Mouse (Mus musculus) layer of hippocampus, adult 18-20 months (tissue): ENCODE measurements around the gene Srms. TPM values are rescaled to one million over a fixed set of nuclear protein-coding genes. Genes with fewer than 3 reads are reported as not detected.
A peak's percentile ranks its signal among the peaks of the same experiment; 100 is the strongest.
"Not testable (repeated sequence)": the region's sequence is repeated elsewhere in the genome, so short reads cannot be mapped to it uniquely, and the experiment has no call there.

Experiments used
- DNase-seq, 2 experiments: peaks; one replicate each; pipeline ENCODE4 v3.0.0; 2022; ENCODE audit warnings: low spot score in 2 of 2
- total RNA-seq, 2 experiments: library from RNA; stranded (reverse); gene quantifications; 2 replicates each; pipeline ENCODE4 v1.2.3; 2021

Gene Srms
- total RNA-seq, 2 experiments from 2014 or later: 0.15 to 0.40 TPM

DNA sequence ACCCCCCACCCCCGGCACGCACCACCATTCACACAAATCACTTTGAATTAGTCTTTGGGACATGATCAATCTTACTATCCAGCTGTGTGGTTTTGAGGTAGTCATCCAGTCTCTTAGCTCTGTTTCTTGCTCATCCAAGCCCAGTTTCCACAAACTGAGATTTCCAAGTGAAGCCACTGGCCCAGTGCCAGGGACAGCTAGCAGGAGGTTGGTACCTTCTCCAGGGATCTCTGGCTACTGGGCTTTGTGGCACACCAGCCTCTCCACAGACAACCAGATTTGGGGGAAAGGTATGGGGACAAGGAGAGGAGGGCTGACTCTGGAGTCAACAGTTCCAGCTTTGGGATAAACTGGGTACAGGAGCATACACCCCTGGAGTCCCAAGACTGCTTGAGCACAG lies 7.4 kb upstream of the Srms start:
- DNase-seq: no peak

DNA sequence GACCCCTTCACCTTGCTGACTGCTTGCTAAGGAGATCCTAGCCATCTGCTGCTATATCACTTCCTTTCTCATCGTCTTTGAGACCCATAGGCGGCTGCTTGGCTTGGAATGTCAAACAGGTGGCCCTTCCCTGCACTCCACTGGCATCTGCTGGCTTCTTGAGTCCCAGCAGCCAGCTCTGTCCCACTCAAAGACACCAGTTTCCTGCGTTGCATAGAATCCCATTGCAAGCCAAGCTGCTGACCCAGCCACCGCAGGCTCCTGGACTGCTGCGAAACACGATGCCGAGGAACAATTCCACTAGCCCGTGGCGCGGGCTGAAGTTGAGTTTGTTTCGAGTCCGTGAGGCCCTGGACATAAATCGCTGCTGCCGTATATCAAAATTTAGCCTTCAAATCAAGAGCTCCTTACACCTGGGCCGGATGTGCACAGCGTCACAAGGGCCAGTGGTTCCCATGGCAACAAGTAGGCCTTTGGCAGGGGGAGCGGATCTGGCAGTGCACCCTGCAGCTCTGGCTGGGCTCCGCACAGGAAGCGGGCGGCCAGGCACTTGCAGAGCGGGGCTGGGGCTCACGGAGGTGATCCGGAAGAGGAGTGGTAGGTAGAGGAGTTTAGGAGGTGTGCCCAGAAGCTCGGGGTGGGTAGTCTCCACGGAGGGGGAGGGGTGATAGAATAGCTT lies 6.7 kb upstream of the Srms start, which contains the start of gene Fndc11:
TSS of gene Fndc11 (plus strand) at position 476 of the 679 bp plus-strand sequence.
- DNase-seq: peak; percentile 32 to 62

DNA sequence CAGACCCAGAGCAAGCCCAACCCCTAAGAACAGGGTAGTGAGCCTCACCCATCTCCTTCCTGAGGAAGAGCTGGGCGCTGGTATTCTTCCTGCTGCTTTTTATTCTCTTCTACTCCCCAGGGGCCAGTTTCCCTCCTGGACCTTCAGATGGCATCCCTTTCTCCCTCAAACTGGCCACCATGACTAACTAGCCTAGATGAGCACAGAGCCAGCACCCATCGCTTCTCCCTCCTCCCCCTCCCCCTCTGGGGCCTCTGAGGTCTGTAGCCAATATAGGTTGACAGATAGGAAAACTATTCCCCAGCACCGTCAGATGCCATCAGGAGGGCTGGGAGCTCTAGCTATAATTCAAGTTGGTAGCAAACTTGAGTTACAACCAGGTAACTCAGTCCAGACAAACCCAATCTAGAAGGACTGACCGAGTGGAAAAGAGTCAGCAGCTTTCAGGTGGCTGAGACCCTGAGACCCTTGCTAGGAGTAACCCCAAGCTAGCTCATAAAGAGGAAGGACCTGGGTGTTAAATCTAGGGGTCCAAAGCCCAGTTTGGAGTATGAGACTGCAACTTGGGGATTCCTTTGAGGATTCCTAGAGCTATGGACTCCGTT lies 6.0 kb upstream of the Srms start:
- no peak for DNase-seq

DNA sequence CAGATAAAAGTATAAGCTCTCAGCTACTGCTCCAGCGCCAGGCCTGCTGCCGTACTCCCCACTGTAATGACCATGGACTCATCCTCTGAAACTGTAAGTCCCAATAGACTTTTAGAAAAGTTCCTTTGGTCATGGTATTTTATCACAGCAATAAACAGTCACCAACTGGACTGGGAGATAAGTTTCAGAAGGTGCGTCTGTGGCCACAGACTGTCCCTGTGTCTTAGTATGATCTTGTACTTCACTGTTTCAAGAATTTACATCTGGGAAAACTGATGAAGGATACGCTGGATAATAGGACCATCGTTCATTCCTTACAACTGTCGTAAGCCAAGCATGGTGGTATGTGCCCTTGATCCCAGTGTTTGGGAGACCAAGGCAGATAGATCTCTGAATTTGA lies 3.1 kb upstream of the Srms start:
- DNase-seq: no peak

DNA sequence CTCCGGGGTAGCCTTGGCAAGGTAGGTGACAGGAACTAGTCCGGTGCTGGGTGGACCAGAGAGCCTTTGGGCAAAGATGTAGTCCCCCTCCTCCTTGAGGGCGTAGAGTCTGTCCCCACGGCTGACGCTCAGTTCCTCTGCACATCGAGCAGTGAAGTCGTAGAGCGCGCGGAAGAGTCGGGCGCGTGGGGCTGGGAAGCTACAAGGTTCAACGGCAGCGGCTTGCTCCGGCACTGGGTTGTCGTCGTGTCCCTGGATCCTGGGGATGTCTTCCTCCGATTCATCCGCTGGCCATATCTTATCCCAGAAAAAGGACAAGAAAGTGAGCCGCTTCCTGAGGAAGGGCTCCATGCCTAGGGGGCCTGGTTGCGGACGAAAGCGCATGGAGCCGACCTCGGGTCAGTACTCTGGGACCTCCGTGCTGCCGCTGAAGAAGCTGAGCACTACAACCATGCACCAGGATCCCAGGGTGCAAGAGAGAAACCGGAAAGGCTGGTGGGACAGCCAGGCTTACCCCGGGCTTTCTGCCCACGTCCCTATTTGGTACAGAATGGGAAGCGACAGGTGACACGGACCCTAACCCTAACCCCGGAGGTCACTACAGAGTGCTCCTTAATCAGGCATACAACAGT lies 480 bp downstream of the Srms start:
- no peak for DNase-seq

DNA sequence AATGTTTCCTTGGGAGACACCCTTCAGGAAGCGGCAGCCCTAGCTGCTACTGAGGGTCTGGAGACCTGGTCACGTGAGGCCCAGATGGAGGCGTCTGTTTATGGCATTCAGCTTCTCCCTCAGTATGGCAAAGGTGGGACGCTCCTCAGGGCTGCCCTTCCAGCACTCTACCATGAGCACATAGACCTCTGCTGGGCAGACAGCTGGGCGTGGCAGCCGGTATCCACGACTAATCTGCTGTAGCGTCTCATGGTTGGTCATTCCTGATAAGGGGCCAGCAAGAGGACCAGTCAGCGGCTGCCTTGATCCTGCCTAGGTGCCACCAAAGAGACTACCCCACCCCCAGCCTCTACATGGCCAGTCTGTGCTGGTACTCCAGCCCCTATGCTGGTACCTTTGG lies 6.9 kb downstream of the Srms start:
- no peak for DNase-seq

DNA sequence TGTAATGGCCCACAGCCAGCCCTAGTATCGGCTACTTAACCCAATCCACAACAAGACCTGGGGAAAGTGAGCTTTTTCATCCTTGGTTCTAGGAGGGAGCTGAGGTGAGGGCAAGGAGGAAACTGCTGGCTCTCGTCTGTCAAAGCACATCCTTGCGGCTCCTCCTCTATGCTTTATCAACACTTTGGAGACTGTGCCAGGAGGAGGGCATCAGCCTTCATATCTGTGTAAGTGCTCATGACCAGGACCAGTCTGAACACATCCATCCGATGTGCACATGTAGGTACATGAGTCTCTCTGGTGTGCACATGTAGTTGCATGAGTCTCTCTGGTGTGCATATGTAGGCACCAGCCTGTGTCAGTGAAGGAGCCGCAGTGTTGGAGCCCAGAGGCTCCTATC lies 7.3 kb downstream of the Srms start:
- no peak for DNase-seq

DNA sequence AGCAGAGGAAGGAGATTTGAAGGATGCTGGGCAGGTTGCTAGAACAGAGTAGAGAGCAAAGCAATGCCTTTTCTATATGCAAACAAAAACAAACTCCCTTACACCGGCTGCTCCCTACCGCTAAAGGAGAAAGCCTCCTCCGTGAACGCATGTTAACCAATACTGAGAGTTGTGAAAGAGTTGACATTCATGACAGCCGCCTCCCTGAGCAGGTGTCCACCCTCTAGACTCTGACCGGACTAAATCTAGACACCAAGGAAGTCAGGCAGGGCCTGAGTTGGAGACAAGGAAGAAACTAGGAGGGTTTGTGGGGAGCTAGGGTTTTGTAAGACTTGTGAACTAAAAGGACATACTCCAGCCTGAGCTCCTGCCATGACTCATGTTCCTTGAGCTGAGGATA lies 10.1 kb downstream of the Srms start:
- no peak for DNase-seq

DNA sequence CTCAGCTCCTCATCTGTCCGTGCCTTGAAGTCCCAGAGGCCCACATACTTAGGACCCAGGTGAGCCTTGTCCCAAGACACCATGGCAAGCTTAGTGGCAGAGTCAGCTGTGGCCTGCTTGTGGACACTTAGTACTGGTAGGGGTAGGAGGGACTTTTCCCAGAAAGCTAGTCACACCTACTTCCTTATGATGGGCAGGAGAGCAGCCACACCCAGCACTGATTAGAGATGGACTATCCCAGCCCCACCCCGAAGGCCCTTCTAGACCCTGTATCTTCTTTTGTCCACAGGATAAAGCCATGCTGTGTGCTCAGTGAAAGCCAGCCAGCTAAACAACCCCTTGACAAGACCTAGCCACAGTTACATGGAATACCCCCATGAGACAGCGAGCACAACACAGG lies 10.6 kb downstream of the Srms start, which contains the start of gene Ptk6:
TSS of gene Ptk6 (minus strand) at position 368 of the 400 bp plus-strand sequence.
- no peak for DNase-seq

DNA sequence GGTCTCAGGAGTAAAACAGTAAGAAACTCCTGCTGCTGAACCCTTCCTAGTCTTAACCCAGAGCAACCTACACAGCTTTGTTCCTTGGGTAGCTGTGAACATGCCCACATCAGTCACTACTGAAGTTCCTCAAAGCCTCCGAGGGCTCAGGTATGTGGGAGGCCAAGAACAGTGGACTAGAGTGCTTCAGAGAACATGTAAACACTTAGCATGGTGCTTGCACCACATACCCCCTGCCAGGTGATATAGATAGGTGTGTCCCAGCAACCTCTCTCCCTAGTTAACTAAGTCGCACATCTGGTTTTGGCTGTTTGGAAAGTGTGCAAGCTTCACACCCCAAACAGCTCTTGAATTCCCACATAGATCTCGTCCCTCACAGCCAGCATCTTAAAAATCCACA lies 11.4 kb downstream of the Srms start:
- DNase-seq: no peak

DNA sequence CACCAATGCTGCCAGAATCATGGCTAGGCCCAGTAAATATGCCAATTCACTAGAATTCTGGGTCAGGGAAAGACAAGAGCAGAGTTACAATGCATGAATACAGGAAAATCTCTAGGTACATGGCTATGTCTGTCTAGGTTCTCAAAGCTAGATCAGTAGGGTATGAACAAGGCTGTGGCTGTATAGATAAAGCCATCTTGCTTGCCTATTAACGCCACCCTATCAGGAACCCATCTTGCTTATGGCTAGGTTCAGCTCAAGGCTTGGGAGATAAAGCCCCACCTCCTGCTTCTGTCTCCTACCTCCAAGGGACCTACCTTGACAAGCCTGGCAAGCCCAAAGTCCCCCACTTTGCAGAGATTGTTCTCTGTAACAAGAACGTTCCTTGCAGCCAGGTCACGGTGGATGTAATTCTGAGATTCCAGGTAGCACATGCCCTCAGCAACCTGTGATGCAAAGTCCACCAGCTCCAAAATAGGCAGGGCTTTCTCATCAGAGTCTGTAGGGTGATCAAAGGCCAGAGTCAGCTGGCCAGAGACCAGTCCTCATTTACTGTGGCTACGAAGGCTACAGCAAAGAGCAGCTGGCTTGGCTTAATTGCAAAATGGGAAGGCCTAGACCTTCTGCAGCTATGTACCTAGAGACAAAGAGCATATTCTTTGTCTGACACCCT lies 16.2 kb downstream of the Srms start:
- no peak for DNase-seq

DNA sequence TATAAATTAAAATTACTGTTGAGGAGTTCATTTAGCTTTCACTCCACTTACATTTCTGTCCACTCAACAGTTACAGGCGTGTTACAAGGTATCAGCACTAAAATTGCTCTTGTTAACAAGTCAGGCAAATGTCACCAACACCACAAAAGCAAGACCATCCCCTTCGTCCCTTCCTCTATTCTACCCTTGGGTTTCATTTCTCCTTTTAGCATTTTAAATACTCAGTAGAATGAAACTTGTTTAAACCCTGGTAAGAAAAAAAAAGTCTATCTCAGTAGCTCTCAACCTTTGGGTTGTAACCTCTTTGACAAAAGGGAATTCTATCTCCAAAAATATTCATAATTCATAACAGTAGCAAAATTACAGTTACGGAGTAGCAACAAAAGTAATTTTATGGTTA lies 19.9 kb downstream of the Srms start:
- DNase-seq: no peak

DNA sequence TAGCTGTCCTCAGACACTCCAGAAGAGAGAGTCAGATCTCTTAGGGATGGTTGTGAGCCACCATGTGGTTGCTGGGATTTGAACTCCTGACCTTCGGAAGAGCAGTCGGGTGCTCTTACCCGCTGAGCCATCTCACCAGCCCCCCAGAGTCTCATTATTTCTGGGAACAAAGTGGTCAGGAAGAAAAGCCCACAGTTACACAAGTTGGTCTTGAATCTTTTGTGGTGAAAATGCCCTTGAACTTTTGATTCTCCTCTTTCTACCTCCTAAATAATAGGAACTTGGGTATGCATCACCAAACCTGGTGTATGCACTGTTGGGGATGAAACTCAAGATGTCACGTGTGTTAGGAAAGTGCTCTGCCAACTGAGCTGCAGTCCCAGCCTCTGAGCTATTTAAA lies 21.0 kb downstream of the Srms start:
- DNase-seq: no peak

DNA sequence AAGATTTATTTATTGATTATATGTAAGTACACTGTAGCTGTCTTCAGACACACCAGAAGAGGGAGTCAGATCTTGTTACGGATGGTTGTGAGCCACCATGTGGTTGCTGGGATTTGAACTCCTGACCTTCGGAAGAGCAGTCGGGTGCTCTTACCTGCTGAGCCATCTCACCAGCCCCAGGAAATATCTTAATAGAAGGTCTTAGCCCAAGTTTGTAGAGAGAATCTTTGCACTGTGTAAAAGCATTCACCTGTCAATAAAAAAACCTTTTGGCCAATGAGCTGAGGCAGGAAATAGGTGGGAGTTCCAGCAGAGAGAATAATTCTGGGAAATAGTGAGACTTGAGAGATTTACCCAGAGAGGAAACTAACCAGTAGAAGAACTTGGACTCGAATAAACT lies 21.6 kb downstream of the Srms start:
- not testable (repeated sequence) for DNase-seq

DNA sequence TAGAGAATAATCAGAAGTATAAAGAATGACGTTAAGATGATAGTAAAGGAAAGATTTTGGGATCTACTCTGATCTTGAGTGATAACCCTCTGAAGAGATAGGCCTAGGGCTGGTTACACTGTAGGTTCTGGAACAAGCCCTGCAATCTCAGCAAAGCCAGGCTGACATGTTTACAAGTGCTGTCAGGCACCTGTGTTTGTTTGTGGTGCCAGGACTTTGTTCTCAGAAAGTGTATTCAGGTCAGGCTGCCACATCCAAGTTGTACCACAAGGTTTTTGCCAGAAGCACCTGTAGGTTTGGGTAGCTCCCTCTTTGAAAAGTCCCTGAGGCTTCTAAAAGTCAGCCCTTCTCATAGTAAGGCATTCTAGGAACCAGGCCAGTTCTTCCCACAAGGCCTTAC lies 23.7 kb downstream of the Srms start:
- no peak for DNase-seq

DNA sequence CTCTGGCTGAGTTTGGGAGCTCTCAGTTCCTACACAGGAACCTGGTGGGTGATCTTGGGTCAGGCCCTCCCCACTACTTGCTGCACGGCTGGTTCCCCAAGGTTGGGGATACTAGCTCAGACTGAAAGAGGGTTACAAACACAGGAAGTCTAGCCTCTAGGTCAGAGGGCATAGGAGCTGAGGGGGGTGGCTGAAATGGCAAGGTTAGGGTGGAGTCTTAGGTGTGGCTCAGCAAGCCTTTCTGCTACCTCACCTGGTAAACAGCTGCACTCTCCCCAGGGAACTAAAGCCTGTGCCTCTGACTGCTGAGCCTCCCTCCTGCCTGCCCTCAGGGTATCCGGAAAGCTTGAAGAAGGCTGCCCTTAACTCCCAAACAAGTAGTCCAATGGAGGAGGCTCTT lies 24.3 kb downstream of the Srms start:
- DNase-seq: no peak

DNA sequence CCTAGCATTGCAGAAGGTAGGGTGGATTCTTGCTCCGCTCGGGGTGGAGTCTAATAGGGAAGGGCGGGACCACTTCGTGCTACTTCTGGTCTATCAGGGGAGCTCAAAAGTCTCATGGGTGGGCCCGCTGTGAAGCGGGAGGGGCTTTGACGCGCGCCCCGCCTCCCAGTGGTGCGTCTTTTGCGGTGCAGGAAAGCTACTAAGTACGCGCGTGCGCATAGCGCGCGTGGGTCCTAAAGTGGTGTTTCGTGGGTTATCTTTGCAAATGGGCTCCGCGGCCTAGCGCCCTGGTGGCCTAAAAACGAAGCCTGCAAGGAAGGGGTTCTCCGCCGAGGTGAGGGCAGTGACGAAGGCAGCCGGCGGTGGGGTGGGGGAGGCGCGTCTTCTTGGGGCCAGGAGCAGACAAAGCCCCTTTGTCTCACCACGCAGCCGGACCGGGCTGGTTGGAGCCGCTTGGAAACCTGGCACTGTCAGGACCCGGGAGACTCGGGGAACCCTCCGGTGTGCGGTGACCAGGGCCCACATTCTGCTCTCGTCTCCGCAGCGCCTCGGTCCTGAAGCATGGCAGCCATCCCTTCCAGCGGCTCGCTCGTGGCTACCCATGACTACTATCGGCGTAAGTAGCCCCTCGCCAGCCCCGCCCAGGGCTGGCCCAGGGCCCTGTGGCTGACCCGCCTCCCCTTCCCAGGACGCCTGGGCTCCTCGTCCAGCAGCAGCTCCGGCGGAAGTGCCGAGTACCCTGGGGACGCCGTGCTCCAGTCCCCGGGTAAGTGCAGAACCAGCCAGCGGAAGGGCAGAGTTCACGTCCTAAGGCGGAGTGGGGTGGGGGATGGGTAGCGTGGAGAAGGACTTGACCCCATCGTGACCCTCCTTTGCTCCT lies 25.6 kb downstream of the Srms start, which contains the start of gene Ppdpf:
TSS of gene Ppdpf (plus strand) at position 127 of the 880 bp plus-strand sequence.
- DNase-seq: peak; percentile 94 to 96

DNA sequence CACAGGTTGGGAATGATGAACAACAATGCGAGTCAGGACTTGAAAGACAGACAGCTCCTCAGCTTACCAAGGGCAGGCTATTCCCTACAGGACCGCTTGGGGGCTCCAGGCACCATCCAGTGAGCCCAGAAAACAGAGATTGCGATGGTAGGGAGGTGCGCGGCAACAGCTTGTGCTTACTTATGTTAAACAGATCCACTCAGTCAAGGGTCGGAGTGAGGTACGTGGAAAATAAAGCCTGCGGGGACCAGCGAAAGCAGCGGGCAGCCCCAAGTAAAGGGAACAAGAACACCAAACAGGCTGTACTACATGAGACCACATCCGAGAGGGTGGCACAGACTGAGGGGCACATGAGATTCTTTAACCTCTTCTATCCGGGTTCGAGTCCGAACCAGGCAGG lies 26.4 kb downstream of the Srms start:
- DNase-seq: peak; percentile 87 to 95

DNA sequence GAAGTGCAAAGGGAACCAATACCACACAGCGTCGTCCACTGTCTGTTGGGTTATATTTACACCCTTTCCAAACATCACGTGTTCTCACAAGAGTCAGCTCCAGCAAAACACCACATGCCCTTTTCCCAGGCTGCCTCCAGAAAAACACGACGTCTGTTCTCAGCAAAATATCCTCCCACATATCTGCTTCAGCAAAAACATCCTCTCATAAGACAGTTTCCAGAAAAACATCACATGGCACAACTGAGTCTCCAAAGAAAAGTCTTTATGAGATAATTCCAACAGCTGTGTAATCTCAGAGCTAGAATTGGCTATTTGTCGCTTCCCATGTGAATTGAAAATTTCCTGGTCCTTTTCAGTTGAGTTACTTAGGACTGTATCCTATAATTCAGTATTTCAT lies 32.1 kb downstream of the Srms start:
- DNase-seq: peak in 1 of 2 experiments; percentile 60

DNA sequence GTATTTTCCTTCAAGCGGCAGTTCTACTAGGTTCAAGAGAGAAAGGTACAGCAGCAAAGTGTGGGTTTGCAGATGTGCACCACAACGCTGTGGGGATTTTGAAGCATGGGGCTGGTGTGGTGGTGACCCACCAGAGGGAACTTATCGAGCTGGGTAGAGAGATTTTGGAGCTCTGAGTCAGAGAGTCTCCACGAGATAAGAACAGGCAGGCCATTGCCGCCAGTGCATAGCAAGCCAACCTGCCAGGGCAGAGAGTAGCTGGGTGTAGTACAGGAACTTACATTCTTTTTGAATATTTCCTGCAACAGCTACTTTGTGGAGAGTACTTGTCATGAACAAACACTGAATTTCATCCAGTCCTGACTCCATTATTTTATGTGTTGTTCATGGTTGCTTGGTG lies 34.5 kb downstream of the Srms start:
- DNase-seq: no peak

DNA sequence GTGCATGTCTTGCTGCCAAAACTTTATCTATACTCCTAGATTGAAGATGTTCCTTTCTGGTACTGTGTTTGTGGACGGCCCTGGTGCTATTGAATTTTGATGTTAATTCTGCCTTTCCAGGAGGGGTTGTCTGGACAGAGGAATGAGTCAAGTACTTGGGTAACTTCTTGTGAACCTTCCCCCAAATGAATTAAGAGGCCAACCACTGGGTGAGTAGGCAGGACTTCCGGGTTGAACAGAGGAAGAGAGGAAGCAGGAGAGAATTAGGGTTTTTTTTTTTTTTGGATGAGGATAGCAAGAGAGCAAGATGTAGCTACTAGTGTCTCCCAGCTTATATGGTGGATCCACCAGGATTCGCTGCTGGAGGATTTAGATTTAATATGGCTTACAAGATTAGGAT lies 35.0 kb downstream of the Srms start:
- no peak for DNase-seq
